Mouse (Mus musculus) C2C12 (cell line): ENCODE results near the gene Rft1. TPM values are rescaled to one million over a fixed set of nuclear protein-coding genes. Genes with fewer than 3 reads are reported as not detected.

Experiments
- H3K27me3 ChIP-seq: one replicate; pipeline ENCODE4 v1.6.1; 2011; ENCODE audit not compliant: control insufficient read depth, insufficient read depth, insufficient read length
- H3K36me3 ChIP-seq: one replicate; pipeline ENCODE4 v1.6.1; 2011; ENCODE audit not compliant: control insufficient read depth, insufficient read depth
- H3K4me3 ChIP-seq: one replicate; pipeline ENCODE4 v1.5.1; 2011; ENCODE audit warnings: mild to moderate bottlenecking, control low read depth; ENCODE audit not compliant: poor library complexity, insufficient read depth, severe bottlenecking
- H3K79me2 ChIP-seq: one replicate; pipeline ENCODE4 v1.6.1; 2011; ENCODE audit not compliant: control insufficient read depth, insufficient read depth
- H3K79me3 ChIP-seq: one replicate; pipeline ENCODE4 v1.6.1; 2011; ENCODE audit warnings: low read depth, control low read depth
- H3ac ChIP-seq: one replicate; pipeline ENCODE3; 2011; ENCODE audit warnings: low read depth; ENCODE audit not compliant: control insufficient read depth, insufficient read length
- CEBPB ChIP-seq: IDR thresholded peaks from one replicate; pipeline ENCODE4 v1.6.1; 2011; ENCODE audit warnings: low read depth, mild to moderate bottlenecking, control low read depth, moderate library complexity
- CTCF ChIP-seq: IDR thresholded peaks from one replicate; pipeline ENCODE4 v1.5.1; 2011; ENCODE audit not compliant: control insufficient read depth, insufficient read depth, insufficient read length
- FOSL1 ChIP-seq: IDR thresholded peaks from one replicate; pipeline ENCODE4 v1.8.0; 2011; ENCODE audit warnings: mild to moderate bottlenecking, low read length; ENCODE audit not compliant: poor library complexity, insufficient read depth, severe bottlenecking
- MAX ChIP-seq: IDR thresholded peaks from one replicate; pipeline ENCODE4 v1.6.1; 2011; ENCODE audit warnings: mild to moderate bottlenecking, control low read depth
- MYOD1 ChIP-seq: IDR thresholded peaks from one replicate; pipeline ENCODE4 v1.6.1; 2011; ENCODE audit warnings: low read depth; ENCODE audit not compliant: control insufficient read depth, insufficient read length
- MYOG ChIP-seq: IDR thresholded peaks from one replicate; pipeline ENCODE4 v1.6.1; 2011; ENCODE audit not compliant: control insufficient read depth, insufficient read length; ENCODE audit errors: extremely low read depth
- USF1 ChIP-seq: IDR thresholded peaks from one replicate; pipeline ENCODE4 v1.6.1; 2011; ENCODE audit warnings: low read depth, mild to moderate bottlenecking, control low read depth, moderate library complexity
- polyA plus RNA-seq: library from polyadenylated mRNA; unstranded; fragments of >200 nt; fragmentation: generic; extraction: Trizol; gene quantifications from one replicate; pipeline ENCODE4 v1.2.1, GENCODE M21; 2012; ENCODE audit warnings: missing spikeins

Rft1 gene
- polyA plus RNA-seq, 1 experiment = 13.4 TPM

GRCm38 (mm10) chr14:30638686-30639085 is 15.5 kb upstream of the Rft1 start:
- Histone ChIP-seq H3K79me2 (no peaks in the 10 kb centered on the region), H3K4me3 (no peak overlapping the region)
- no peak for TF ChIP-seq MYOG
- TF ChIP-seq MAX = no peak
- TF ChIP-seq CTCF = no peak
- no peak for TF ChIP-seq USF1
- no peak for TF ChIP-seq FOSL1
- TF ChIP-seq MYOD1 = no peak
- TF ChIP-seq CEBPB = no peak

GRCm38 (mm10) chr14:30641748-30642147 is 12.4 kb upstream of the Rft1 start:
- Histone ChIP-seq H3K36me3 (no peaks in the 10 kb centered on the region), H3ac (no peak overlapping the region), H3K79me2 (no peaks in the 10 kb centered on the region), H3K79me3 (no peaks in the 10 kb centered on the region), H3K27me3 (no peaks in the 10 kb centered on the region), H3K4me3 (no peak overlapping the region)
- TF ChIP-seq FOSL1 = no peak
- TF ChIP-seq MYOG = no peak
- TF ChIP-seq CEBPB = no peak
- no peak for TF ChIP-seq CTCF
- no peak for TF ChIP-seq MAX
- no peak for TF ChIP-seq MYOD1
- TF ChIP-seq USF1 = no peak

More at GRCm38 (mm10) chr14:30638686-30639085, 15.5 kb upstream of the Rft1 start:
- H3K27me3 ChIP-seq = no peaks in the 10 kb centered on the region
- H3ac ChIP-seq = no peak overlapping the region
- no peaks in the 10 kb centered on the region for H3K79me3 ChIP-seq
- no peaks in the 10 kb centered on the region for H3K36me3 ChIP-seq

- Histone ChIP-seq H3K79me2 (no peaks in the 10 kb centered on the region), H3K4me3 (no peak overlapping the region), H3K79me3 (no peaks in the 10 kb centered on the region), H3ac (no peak overlapping the region), H3K36me3 (no peaks in the 10 kb centered on the region), H3K27me3 (no peaks in the 10 kb centered on the region)
- TF ChIP-seq USF1 (no peak), CEBPB (no peak), MYOD1 (no peak), MAX (no peak), FOSL1 (no peak)
Observed at GRCm38 (mm10) chr14:30644026-30644425, 10.1 kb upstream of the Rft1 start.

GRCm38 (mm10) chr14:30645066-30645465 is 9.1 kb upstream of the Rft1 start:
- H3K36me3 ChIP-seq = no peaks in the 10 kb centered on the region
- no peaks in the 10 kb centered on the region for H3K79me2 ChIP-seq
- TF ChIP-seq USF1 (no peak), FOSL1 (no peak), MYOG (no peak), CTCF (no peak), MYOD1 (no peak), MAX (no peak), CEBPB (no peak)
- no peak overlapping the region for H3K4me3 ChIP-seq
- H3K27me3 ChIP-seq = no peaks in the 10 kb centered on the region
- no peaks in the 10 kb centered on the region for H3K79me3 ChIP-seq
- no peak overlapping the region for H3ac ChIP-seq

- H3K36me3 ChIP-seq = no peaks in the 10 kb centered on the region
- H3K27me3 ChIP-seq = no peaks in the 10 kb centered on the region
- H3ac ChIP-seq = no peak overlapping the region
- no peak overlapping the region for H3K4me3 ChIP-seq
- H3K79me3 ChIP-seq = no peaks in the 10 kb centered on the region
- no peak for TF ChIP-seq MYOD1
- TF ChIP-seq FOSL1 = no peak
- TF ChIP-seq MAX = no peak
- H3K79me2 ChIP-seq = no peaks in the 10 kb centered on the region
Observed at GRCm38 (mm10) chr14:30646486-30646885, 7.7 kb upstream of the Rft1 start.

- H3K4me3 ChIP-seq = no peak overlapping the region
- TF ChIP-seq CEBPB = no peak
- peak; percentile 21 for TF ChIP-seq MAX
- TF ChIP-seq FOSL1 = no peak
- no peak for TF ChIP-seq MYOD1
- peak; percentile 66 for TF ChIP-seq USF1
- no peak for TF ChIP-seq MYOG
- no peak for TF ChIP-seq CTCF
Observed at GRCm38 (mm10) chr14:30648478-30648877, 5.7 kb upstream of the Rft1 start.

More at GRCm38 (mm10) chr14:30648478-30648877, 5.7 kb upstream of the Rft1 start:
- Histone ChIP-seq H3K36me3 (no peaks in the 10 kb centered on the region), H3K79me3 (no peaks in the 10 kb centered on the region), H3K79me2 (no peaks in the 10 kb centered on the region), H3ac (no peak overlapping the region), H3K27me3 (no peaks in the 10 kb centered on the region)
